Mouse (Mus musculus): Measurements from ENCODE around the gene Fabp1.

Fabp1 gene

DNA sequence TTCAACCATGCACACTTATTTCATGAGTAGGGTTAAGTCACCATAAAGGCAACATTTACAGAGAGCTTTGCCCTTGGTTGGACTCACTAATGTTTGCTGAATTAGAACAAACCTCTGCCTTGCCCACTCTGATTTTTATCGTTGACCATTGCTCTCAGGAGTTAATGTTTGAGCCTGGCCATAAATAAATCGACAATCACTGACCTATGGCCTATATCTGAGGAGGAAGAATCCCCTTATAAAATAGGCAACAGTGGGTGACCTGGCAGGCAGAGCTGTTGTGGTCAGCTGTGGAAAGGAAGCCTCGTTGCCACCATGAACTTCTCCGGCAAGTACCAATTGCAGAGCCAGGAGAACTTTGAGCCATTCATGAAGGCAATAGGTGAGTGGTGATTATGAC lies at the start of gene Fabp1:
TSS of gene Fabp1 (plus strand) at position 216 of the 400 bp plus-strand sequence.
- DNase-seq = no peak

GRCm38 (mm10) chr6:71151098-71151497 lies 48.5 kb upstream of the Fabp1 start:
- DNase-seq = no peak

- no peak for DNase-seq
Observed at GRCm38 (mm10) chr6:71153486-71153885, 46.1 kb upstream of the Fabp1 start.

DNA sequence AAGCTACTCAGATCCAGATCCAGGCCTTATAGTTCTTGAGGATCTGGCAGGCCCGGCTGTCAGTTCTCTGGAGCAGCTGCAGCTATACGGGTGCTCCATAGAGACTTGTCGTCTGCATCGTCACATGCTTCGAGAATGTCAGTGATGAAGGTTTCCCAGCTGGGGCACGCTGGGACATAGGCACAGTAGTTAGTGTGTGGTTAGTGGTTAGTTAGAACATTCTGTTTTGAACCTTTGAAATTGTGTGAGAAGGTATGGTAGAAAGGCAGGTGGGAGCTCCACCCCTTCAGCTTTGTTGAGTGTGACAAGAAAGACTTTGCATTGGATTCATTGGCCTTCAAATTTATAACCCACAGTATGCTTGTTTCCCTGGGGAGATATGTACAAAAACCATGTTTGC lies 44.8 kb upstream of the Fabp1 start:
- DNase-seq = no peak

GRCm38 (mm10) chr6:71156674-71157326 lies 42.8 kb upstream of the Fabp1 start:
- DNase-seq = peak in 1 of 2 experiments; percentile 49

DNA sequence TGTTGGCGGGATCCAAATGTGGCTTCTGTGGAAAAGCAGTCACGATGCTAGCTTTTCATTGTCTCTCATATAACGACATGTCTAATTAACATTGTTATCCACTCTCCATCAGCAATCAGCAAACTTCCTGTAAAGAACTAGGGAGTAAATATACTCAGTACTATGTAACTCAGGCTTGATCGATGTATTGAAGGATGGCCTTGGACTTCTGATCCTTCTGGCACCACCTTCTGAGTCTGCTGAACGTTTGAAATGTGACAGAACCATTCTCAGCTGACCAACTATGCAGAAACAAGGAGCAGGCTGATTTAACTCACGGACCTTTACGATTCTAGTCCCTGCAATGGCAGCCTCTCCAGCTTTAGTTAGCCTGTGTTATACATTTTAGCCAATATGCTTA lies 38.3 kb upstream of the Fabp1 start:
- no peak for DNase-seq

GRCm38 (mm10) chr6:71162269-71162668 lies 37.4 kb upstream of the Fabp1 start:
- peak; percentile 46 to 72 for DNase-seq

GRCm38 (mm10) chr6:71164394-71164793 lies 35.2 kb upstream of the Fabp1 start:
- peak; percentile 54 to 62 for DNase-seq

- peak in 1 of 2 experiments; percentile 14 for DNase-seq
Observed at GRCm38 (mm10) chr6:71166551-71167169, 33.0 kb upstream of the Fabp1 start.

DNA sequence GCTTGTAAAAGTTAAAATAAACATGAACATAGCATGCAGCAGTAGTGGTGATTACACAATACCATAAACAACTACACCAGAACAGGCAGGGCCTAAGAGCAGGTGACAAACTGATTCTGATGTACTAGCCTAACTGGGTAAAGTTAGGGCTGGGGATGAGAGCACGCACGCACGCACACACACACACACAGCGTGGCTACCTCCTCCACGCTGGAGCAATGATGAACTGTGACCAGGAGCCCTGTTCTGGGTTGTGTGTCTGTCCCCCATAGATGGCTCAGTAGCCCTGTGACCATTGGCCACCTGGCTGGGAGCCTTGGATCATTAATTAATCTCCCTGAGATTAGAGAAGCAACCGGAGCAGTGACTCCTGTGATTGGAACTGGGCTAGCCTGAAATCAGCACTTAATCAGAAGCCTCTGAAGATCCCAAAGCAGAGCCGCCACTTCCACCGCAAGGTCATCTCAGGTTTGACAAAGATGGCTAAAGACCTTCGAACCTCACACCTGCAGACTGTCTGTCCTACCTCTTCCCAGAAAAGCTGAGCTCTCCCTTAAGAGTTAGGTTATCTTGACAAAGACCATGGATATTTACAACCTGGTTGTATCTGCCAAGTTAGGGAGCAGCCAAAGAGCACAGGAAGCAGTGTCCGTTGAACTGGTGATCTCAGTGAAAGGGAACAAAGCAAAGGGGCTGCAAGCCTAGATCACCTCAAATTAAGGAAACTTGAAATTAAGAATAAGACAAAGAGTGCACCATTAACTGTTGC lies 26.6 kb upstream of the Fabp1 start:
- peak in 1 of 2 experiments; percentile 9 for DNase-seq

DNA sequence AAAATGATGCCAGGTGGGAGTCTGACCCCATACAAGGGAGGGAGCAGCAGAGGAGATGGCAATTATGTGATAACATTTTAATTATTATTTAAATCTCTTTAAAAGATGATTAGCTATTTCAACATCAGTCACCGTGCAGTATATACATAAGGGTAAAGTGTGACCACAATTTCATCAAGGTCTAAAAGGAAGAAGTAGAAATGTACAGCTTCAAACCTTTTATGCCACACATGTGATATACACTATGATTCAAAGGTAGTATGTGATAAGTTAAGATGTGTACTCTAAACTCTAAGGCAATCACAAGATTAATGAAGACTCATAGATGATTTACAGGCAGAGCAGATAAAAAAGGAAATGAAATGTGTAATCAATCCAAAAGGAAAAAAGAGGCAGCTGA lies 19.0 kb upstream of the Fabp1 start:
- DNase-seq = no peak

DNA sequence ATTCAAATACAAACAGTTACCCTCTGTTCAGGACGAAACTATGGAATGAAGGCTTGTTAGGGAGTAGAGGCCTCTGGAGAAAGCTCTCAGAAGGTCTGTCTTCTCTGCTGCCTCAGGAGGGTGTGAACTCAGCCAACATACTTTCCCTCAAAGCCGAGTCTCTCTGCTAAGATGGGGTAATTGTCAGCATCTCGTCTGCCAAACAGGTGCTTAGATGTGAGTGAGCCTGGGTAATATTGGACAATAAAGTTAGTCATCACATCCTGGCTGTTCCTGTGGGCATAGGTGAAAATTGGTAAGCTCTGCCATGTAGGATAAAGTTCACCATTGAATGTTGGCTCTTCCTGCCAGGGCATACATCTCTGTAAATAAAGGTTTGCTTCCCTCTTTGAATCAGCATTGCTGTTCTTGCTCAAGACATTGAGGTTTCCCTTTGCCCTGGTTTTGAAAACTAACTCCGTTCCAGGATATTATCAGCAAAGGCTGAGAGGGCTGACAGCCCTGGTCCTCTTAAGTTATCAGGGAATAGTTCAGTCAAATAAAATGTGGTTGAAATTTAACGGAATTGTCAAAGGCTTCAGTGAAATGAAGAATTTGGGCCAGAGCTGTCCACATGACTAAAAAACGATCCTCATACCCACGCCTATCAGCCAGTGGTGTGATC lies 14.6 kb upstream of the Fabp1 start:
- no peak for DNase-seq

GRCm38 (mm10) chr6:71189578-71189977 lies 10.0 kb upstream of the Fabp1 start:
- no peak for DNase-seq

DNA sequence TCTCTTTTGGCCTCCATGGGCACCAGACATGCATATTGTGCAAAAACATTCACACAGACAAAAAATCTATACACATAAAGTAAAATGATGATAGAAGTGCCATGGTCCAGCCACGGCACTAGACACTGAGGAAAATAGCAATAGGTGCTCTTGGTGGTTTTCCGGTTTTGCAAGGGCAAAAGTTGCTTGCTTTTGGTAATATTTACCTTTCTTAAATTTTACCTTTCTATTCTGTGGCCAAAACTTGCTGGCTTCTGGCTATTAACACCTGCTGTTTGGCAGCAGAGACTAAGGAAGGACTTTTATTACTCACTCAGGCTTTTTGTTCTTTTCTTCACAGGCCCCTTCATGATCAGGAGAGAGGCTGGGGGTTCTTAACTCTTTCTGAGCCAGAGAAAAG lies 9.1 kb upstream of the Fabp1 start:
- no peak for DNase-seq

GRCm38 (mm10) chr6:71193151-71193740 lies 6.4 kb upstream of the Fabp1 start:
- DNase-seq = peak; percentile 16 to 41

GRCm38 (mm10) chr6:71196107-71196506 lies 3.5 kb upstream of the Fabp1 start:
- no peak for DNase-seq

- no peak for DNase-seq
Observed at GRCm38 (mm10) chr6:71197636-71198535, 1.7 kb upstream of the Fabp1 start.

DNA sequence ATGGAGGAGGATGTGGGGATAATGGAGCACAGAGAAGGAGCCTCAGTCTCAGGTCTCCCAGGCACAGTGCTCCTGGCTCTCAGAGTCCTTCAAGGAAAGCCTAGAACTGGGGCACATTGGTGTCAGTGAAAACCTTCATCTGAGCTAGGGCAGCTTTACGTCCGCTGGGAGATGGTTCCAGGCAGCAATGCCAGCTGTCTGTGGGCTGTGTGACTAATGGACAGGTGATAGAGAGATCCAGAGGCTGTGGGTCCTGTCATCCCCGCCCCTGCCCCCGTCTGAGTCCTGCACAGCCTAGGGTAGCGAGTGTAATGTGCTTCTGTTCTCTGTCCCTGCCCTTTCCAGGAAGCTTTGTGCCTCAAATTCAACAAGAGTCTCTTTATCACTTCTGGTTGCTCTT lies 2.3 kb downstream of the Fabp1 start:
- no peak for DNase-seq

GRCm38 (mm10) chr6:71203674-71204073 lies 4.0 kb downstream of the Fabp1 start:
- no peak for DNase-seq

DNA sequence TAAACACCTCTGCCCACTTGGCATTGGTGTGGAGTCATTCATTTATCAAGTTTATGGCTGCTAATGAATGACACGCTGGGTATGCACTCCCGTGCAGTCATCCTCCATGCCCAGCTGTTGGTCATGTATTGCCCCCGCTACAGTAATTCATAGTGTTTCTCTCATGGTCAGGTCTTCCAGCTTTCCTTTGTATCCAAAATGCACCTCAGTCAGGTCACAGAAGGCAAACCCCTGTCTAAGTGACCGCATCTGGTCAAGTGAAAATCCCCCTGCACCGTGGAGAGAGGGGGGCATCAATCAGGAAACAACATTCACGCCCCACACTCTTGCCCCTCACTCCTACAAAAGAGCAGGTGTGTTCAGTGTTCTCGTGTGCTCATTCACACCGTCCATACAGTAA lies 4.5 kb downstream of the Fabp1 start:
- no peak for DNase-seq

GRCm38 (mm10) chr6:71208691-71209090 lies 9.1 kb downstream of the Fabp1 start:
- no peak for DNase-seq

GRCm38 (mm10) chr6:71211917-71212316 lies 12.3 kb downstream of the Fabp1 start:
- no peak for DNase-seq

Measured in kidney, postnatal 25 days (tissue).